Mouse (Mus musculus) lung, postnatal 0 days (tissue): ENCODE measurements at regions not wholly inside any gene's neighbourhood (a gene's known extent, or its start where the extent isn't known, plus 50 kb on each side); places are given as distances from the start of the nearest gene placed in this dataset.

ENCODE experiments used
- ATAC-seq: fragments of 200-750 bp; cut with Nextera tagmentation; 2 replicates; pipeline ENCODE4 v1.8.0; 2017; ENCODE audit warnings: moderate library complexity
- DNase-seq: peaks from one replicate; pipeline ENCODE4 v3.0.0-alpha.2; 2016; ENCODE audit warnings: low spot score
- H3K27ac ChIP-seq: fragments of 300-500 bp; sonication (generic); 2 replicates; pipeline ENCODE4 v1.5.1; 2014; ENCODE audit warnings: antibody characterized with exemption, mild to moderate bottlenecking, low read length, mixed read lengths
- H3K27me3 ChIP-seq: fragments of 300-500 bp; sonication (generic); replicated peaks from 2 replicates; pipeline ENCODE4 v1.6.1; 2014; ENCODE audit warnings: low read length, mixed read lengths; ENCODE audit not compliant: insufficient read depth
- H3K36me3 ChIP-seq: fragments of 300-500 bp; sonication (generic); 2 replicates; pipeline ENCODE4 v1.6.1; 2014; ENCODE audit warnings: low read length, mixed read lengths; ENCODE audit not compliant: insufficient read depth
- H3K4me1 ChIP-seq: fragments of 300-500 bp; sonication (generic); 2 replicates; pipeline ENCODE4 v1.6.1; 2014; ENCODE audit warnings: antibody characterized with exemption, low read depth, low read length, mixed read lengths; ENCODE audit not compliant: insufficient read depth
- H3K4me2 ChIP-seq: fragments of 300-500 bp; sonication (generic); replicated peaks from 2 replicates; pipeline ENCODE4 v1.6.1; 2014; ENCODE audit warnings: low read depth, mild to moderate bottlenecking, low read length, moderate library complexity, mixed read lengths
- H3K4me3 ChIP-seq: fragments of 300-500 bp; sonication (generic); 2 replicates; pipeline ENCODE4 v1.5.1; 2014; ENCODE audit warnings: low read depth, low read length
- H3K9ac ChIP-seq: fragments of 300-500 bp; sonication (generic); replicated peaks from 2 replicates; pipeline ENCODE4 v1.6.1; 2014; ENCODE audit warnings: low read depth, mild to moderate bottlenecking
- H3K9me3 ChIP-seq: fragments of 300-500 bp; sonication (generic); 2 replicates; pipeline ENCODE4 v1.6.1; 2016; ENCODE audit warnings: low read length, mixed read lengths
- CTCF ChIP-seq: IDR thresholded peaks from 2 replicates; pipeline ENCODE4 v1.5.1; 2016; ENCODE audit warnings: antibody characterized with exemption, mild to moderate bottlenecking
- EP300 ChIP-seq: IDR thresholded peaks from 2 replicates; pipeline ENCODE4 v1.6.1; 2016; ENCODE audit warnings: antibody characterized with exemption, mild to moderate bottlenecking, control low read depth
- WGBS: fragments of 180-500 bp; shearing (Covaris S2); extraction: QIAGEN DNeasy Blood & Tissue Kit; methylation state at CpG from one replicate; pipeline ENCODE4 v1.1.7; 2014; 5-methylcytosine and 5-hydroxymethylcytosine counted together

GRCm38 (mm10) chr3:52922411-52922810, 94.6 kb downstream of the Cog6 start:
- Histone ChIP-seq H3K36me3 (no peaks in the 10 kb centered on the region), H3K4me2 (no peak overlapping the region), H3K9ac (no peak overlapping the region), H3K4me1 (no peaks in the 10 kb centered on the region), H3K9me3 (no peaks in the 10 kb centered on the region; the same call in 1 of the 2 replicates), H3K27ac (no peak overlapping the region), H3K27me3 (no peaks in the 10 kb centered on the region), H3K4me3 (no peak overlapping the region)
- ATAC-seq (no peak), DNase-seq (no peak)
- TF ChIP-seq CTCF (no peak), EP300 (no peak)
- 85% methylated on average over 8 of the region's 8 CpGs for WGBS

GRCm38 (mm10) chr3:52906823-52907564, 110.0 kb downstream of the Cog6 start:
- Histone ChIP-seq H3K36me3 (no peaks in the 10 kb centered on the region), H3K9ac (no peak overlapping the region), H3K4me3 (no peak overlapping the region), H3K27ac (no peak overlapping the region), H3K4me1 (no peaks in the 10 kb centered on the region), H3K4me2 (no peak overlapping the region), H3K9me3 (no peaks in the 10 kb centered on the region), H3K27me3 (no peaks in the 10 kb centered on the region)
- ATAC-seq, result no peak
- no peak for DNase-seq
- TF ChIP-seq CTCF (peak; percentile 55), EP300 (no peak)
- 83% methylated on average over 3 of the region's 3 CpGs for WGBS

- Histone ChIP-seq H3K9me3 (no peaks in the 10 kb centered on the region), H3K27ac (no peak overlapping the region), H3K27me3 (no peaks in the 10 kb centered on the region), H3K9ac (no peak overlapping the region), H3K4me3 (no peak overlapping the region), H3K36me3 (no peaks in the 10 kb centered on the region), H3K4me1 (no peaks in the 10 kb centered on the region), H3K4me2 (no peak overlapping the region)
- WGBS, result 76% methylated on average over 3 of the region's 3 CpGs
- TF ChIP-seq CTCF (no peak), EP300 (no peak)
- no peak for DNase-seq
- ATAC-seq, result no peak
Measured at GRCm38 (mm10) chr3:52904028-52904427, 113.0 kb downstream of the Cog6 start.

GRCm38 (mm10) chr3:52897665-52898064, 119.4 kb downstream of the Cog6 start:
- Histone ChIP-seq H3K4me2 (no peak overlapping the region), H3K9ac (no peak overlapping the region), H3K27ac (no peak overlapping the region), H3K4me3 (no peak overlapping the region), H3K27me3 (no peaks in the 10 kb centered on the region), H3K9me3 (no peaks in the 10 kb centered on the region), H3K4me1 (no peaks in the 10 kb centered on the region), H3K36me3 (no peaks in the 10 kb centered on the region)
- DNase-seq, result peak; percentile 52
- peak; percentile 60 for ATAC-seq
- no peak for TF ChIP-seq CTCF
- no peak for TF ChIP-seq EP300
- WGBS, result 37% methylated on average over 4 of the region's 4 CpGs

GRCm38 (mm10) chr3:52896462-52896861, 120.6 kb downstream of the Cog6 start:
- H3K27ac ChIP-seq, result no peak overlapping the region
- ATAC-seq, result no peak
- no peak for TF ChIP-seq EP300
- TF ChIP-seq CTCF, result no peak

GRCm38 (mm10) chr3:52895751-52896150, 121.3 kb downstream of the Cog6 start:
- Histone ChIP-seq H3K27me3 (no peaks in the 10 kb centered on the region), H3K4me2 (no peak overlapping the region), H3K4me1 (no peaks in the 10 kb centered on the region), H3K4me3 (no peak overlapping the region), H3K9me3 (no peaks in the 10 kb centered on the region), H3K27ac (no peak overlapping the region), H3K9ac (no peak overlapping the region), H3K36me3 (no peaks in the 10 kb centered on the region)
- no peak for TF ChIP-seq CTCF
- no peak for TF ChIP-seq EP300
- WGBS, result 91% methylated on average over 5 of the region's 5 CpGs
- no peak for ATAC-seq
- no peak for DNase-seq

More at GRCm38 (mm10) chr3:52896462-52896861, 120.6 kb downstream of the Cog6 start:
- Histone ChIP-seq H3K9me3 (no peaks in the 10 kb centered on the region), H3K4me3 (no peak overlapping the region), H3K9ac (no peak overlapping the region), H3K36me3 (no peaks in the 10 kb centered on the region), H3K4me2 (no peak overlapping the region), H3K27me3 (no peaks in the 10 kb centered on the region), H3K4me1 (no peaks in the 10 kb centered on the region)
- DNase-seq, result no peak
- 55% methylated on average over 7 of the region's 7 CpGs for WGBS
